Mouse (Mus musculus) stomach, postnatal 0 days (tissue): ENCODE results near the gene Pcif1.

Source experiments
- CTCF ChIP-seq: IDR thresholded peaks from 2 replicates; pipeline ENCODE4 v1.5.1; 2016; ENCODE audit warnings: antibody characterized with exemption, low read depth, mild to moderate bottlenecking, moderate library complexity
- EP300 ChIP-seq: optimal IDR thresholded peaks from 2 replicates; pipeline ENCODE3; 2016; ENCODE audit warnings: antibody characterized with exemption

- TF ChIP-seq EP300 = no peak
- no peak for TF ChIP-seq CTCF
Measured at GRCm38 (mm10) chr2:164888996-164889395, 9.9 kb downstream of the Pcif1 start.
